ENCODE assay signal across 12 mouse cellular contexts in the genomic region with DNA sequence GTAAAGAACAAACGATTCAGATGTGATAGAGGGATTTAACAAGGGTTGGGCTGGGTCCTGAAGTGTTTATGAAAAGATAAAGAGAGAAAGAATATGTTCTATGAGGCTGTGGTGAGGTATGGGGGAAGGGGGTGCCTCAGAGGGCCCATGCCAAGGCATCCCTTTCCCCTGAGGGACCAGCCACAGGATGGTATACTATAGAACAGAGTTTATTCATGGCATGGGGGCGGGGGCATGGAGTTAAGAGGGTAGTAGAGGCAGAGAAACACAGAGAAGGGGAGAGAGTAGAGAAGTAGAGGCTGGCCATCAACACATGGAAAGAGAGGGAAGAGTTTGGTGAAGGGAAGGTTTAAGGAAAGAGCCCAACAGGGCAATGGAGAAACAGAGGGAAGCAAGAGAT. TPM values are rescaled to one million over a fixed set of nuclear protein-coding genes. Genes with fewer than 3 reads are reported as not detected.
DNase-seq lines count a peak whose midpoint lies in the region; ATAC-seq and TF ChIP-seq lines count a peak whose summit lies in the region.
"Had no signal": no experiment of that assay in that cellular context is flagged by ENCODE, and none has a peak within 500 bp of the region (broad histone marks: within the 10 kb centered on the region; RNA-seq: fewer than 3 reads in every experiment).

No protein-coding gene starts in this region.

- no peaks in the 10 kb centered on the region for H3K36me3 ChIP-seq in forebrain, embryonic 11.5 days (ENCODE audit: control insufficient read depth, insufficient read depth, low read length)
- H3K36me3 ChIP-seq in forebrain, embryonic 12.5 days (replicated peaks): 0 out of 2 replicates have a peak, but pooled peaks cover 6% of the 10 kb centered on the region
- H3K36me3 ChIP-seq in midbrain, embryonic 11.5 days (ENCODE audit: control insufficient read depth, insufficient read depth, low read length): peaks cover 2% of the 10 kb centered on the region; the same call in 1 of the 2 replicates
- peaks cover 9% of the 10 kb centered on the region; the same call in 1 of the 2 replicates for H3K36me3 ChIP-seq in midbrain, embryonic 10.5 days
- H3K36me3 ChIP-seq in liver, embryonic 13.5 days: peaks cover 26% of the 10 kb centered on the region
- no peaks in the 10 kb centered on the region; the same call in 1 of the 2 replicates for H3K36me3 ChIP-seq in stomach, postnatal 0 days (ENCODE audit: control insufficient read depth, insufficient read depth, low read length)

- H3K9me3 ChIP-seq in forebrain, embryonic 11.5 days (ENCODE audit: control insufficient read depth, low read length): peaks cover 48% of the 10 kb centered on the region
- peaks cover 64% of the 10 kb centered on the region for H3K9me3 ChIP-seq in forebrain, embryonic 12.5 days
- H3K9me3 ChIP-seq in midbrain, embryonic 11.5 days (ENCODE audit: control insufficient read depth, low read length): peaks cover 49% of the 10 kb centered on the region
- peaks cover 70% of the 10 kb centered on the region for H3K9me3 ChIP-seq in midbrain, embryonic 10.5 days (replicated peaks)
- H3K9me3 ChIP-seq in liver, embryonic 13.5 days (replicated peaks): peaks cover 35% of the 10 kb centered on the region
- peaks cover 25% of the 10 kb centered on the region for H3K9me3 ChIP-seq in stomach, postnatal 0 days (ENCODE audit: control insufficient read depth, low read length)

- ATAC-seq in forebrain, embryonic 11.5 days (replicated peaks; ENCODE audit: low FRiP score): peak; percentile 24
- ATAC-seq in forebrain, embryonic 12.5 days (ENCODE audit: low FRiP score): no peak
- ATAC-seq in midbrain, embryonic 11.5 days (ENCODE audit: low FRiP score): peak; percentile 22; the same call in 1 of the 2 replicates
- peak; percentile 5; the same call in 1 of the 2 replicates for ATAC-seq in liver, embryonic 13.5 days (ENCODE audit: low read depth)
- peak; percentile 4; the same call in 1 of the 2 replicates for ATAC-seq in stomach, postnatal 0 days (ENCODE audit: low FRiP score, low TSS enrichment)

- TF ChIP-seq CTCF in stomach, postnatal 0 days (IDR thresholded peaks at IDR 0.05; ENCODE audit: low read depth): no peak

- H3K4me2 ChIP-seq in forebrain, embryonic 11.5 days (ENCODE audit: low read depth, low read length, severe bottlenecking): no peak overlapping the region
- H3K4me2 ChIP-seq in forebrain, embryonic 12.5 days: no peak overlapping the region
- H3K4me2 ChIP-seq in midbrain, embryonic 11.5 days: no peak overlapping the region
- no peak overlapping the region for H3K4me2 ChIP-seq in liver, embryonic 13.5 days
- H3K4me2 ChIP-seq in stomach, postnatal 0 days (replicated peaks; ENCODE audit: low read depth): no peak overlapping the region

- peak; percentile 47 for DNase-seq in forebrain, embryonic 11.5 days (ENCODE audit: low spot score)
- DNase-seq in midbrain, embryonic 11.5 days (ENCODE audit: low spot score, missing footprints): peak; percentile 81
- no peak for DNase-seq in midbrain, embryonic 10.5 days (ENCODE audit: low spot score)
- DNase-seq in liver, embryonic 13.5 days: no peak
- DNase-seq in stomach, postnatal 0 days (ENCODE audit: low spot score): no peak
- DNase-seq in thymus, postnatal 10 days (ENCODE audit: low spot score in 2 of 2): no peak
- no peak for DNase-seq in layer of hippocampus, postnatal 36 days
- DNase-seq: cerebellum, adult 9-11 months; kidney, postnatal 4 days; lung, adult 2 months; right cerebral cortex, postnatal 25 days had no signal

- WGBS in forebrain, embryonic 11.5 days: 54% methylated on average over 2 of the region's 2 CpGs
- WGBS in forebrain, embryonic 12.5 days: 43% methylated on average over 2 of the region's 2 CpGs
- WGBS in midbrain, embryonic 11.5 days: 51% methylated on average over 2 of the region's 2 CpGs
- WGBS in midbrain, embryonic 10.5 days: 60% methylated on average over 2 of the region's 2 CpGs
- whole genome bisulfite sequencing in liver, embryonic 13.5 days (ENCODE audit: insufficient replicate concordance): 42% methylated on average over 2 of the region's 2 CpGs
- WGBS in stomach, postnatal 0 days: 38% methylated on average over 2 of the region's 2 CpGs

- no peaks in the 10 kb centered on the region for H3K4me1 ChIP-seq in forebrain, embryonic 11.5 days (replicated peaks; ENCODE audit: control insufficient read depth, insufficient read depth, low read length)
- no peaks in the 10 kb centered on the region for H3K4me1 ChIP-seq in forebrain, embryonic 12.5 days
- H3K4me1 ChIP-seq in midbrain, embryonic 11.5 days (ENCODE audit: control insufficient read depth, insufficient read depth, low read length): no peaks in the 10 kb centered on the region
- H3K4me1 ChIP-seq in midbrain, embryonic 10.5 days: no peaks in the 10 kb centered on the region
- H3K4me1 ChIP-seq in liver, embryonic 13.5 days (replicated peaks): no peaks in the 10 kb centered on the region
- no peaks in the 10 kb centered on the region for H3K4me1 ChIP-seq in stomach, postnatal 0 days (replicated peaks; ENCODE audit: control insufficient read depth, insufficient read depth)

- H3K27ac ChIP-seq in forebrain, embryonic 11.5 days (ENCODE audit: low read depth, low read length): no peak overlapping the region
- H3K27ac ChIP-seq in forebrain, embryonic 12.5 days: no peak overlapping the region
- no peak overlapping the region for H3K27ac ChIP-seq in midbrain, embryonic 11.5 days (ENCODE audit: low read depth, low read length)
- H3K27ac ChIP-seq in midbrain, embryonic 10.5 days (replicated peaks): no peak overlapping the region
- H3K27ac ChIP-seq in liver, embryonic 13.5 days: no peak overlapping the region
- H3K27ac ChIP-seq in stomach, postnatal 0 days (replicated peaks): no peak overlapping the region

- no peak overlapping the region for H3K4me3 ChIP-seq in forebrain, embryonic 11.5 days (ENCODE audit: low read depth, low read length)
- no peak overlapping the region for H3K4me3 ChIP-seq in forebrain, embryonic 12.5 days (replicated peaks)
- H3K4me3 ChIP-seq in midbrain, embryonic 11.5 days (ENCODE audit: low read depth, low read length): no peak overlapping the region
- H3K4me3 ChIP-seq in midbrain, embryonic 10.5 days: no peak overlapping the region
- H3K4me3 ChIP-seq in liver, embryonic 13.5 days (replicated peaks): no peak overlapping the region
- no peak overlapping the region for H3K4me3 ChIP-seq in stomach, postnatal 0 days (ENCODE audit: low read depth, low read length)

- no peaks in the 10 kb centered on the region for H3K27me3 ChIP-seq in forebrain, embryonic 11.5 days (ENCODE audit: control insufficient read depth, insufficient read depth, low read length)
- no peaks in the 10 kb centered on the region for H3K27me3 ChIP-seq in forebrain, embryonic 12.5 days
- no peaks in the 10 kb centered on the region for H3K27me3 ChIP-seq in midbrain, embryonic 11.5 days (ENCODE audit: control insufficient read depth, insufficient read depth, low read length)
- no peaks in the 10 kb centered on the region for H3K27me3 ChIP-seq in midbrain, embryonic 10.5 days (ENCODE audit: low read depth, poor library complexity, severe bottlenecking)
- H3K27me3 ChIP-seq in liver, embryonic 13.5 days: no peaks in the 10 kb centered on the region
- H3K27me3 ChIP-seq in stomach, postnatal 0 days (ENCODE audit: control insufficient read depth, insufficient read depth, low read length): no peaks in the 10 kb centered on the region

- H3K9ac ChIP-seq in forebrain, embryonic 11.5 days (ENCODE audit: low read length): no peak overlapping the region
- H3K9ac ChIP-seq in forebrain, embryonic 12.5 days: no peak overlapping the region
- no peak overlapping the region for H3K9ac ChIP-seq in midbrain, embryonic 11.5 days (ENCODE audit: low read length)
- no peak overlapping the region for H3K9ac ChIP-seq in liver, embryonic 13.5 days
- H3K9ac ChIP-seq in stomach, postnatal 0 days (ENCODE audit: low read length): no peak overlapping the region

- TF ChIP-seq EP300 in stomach, postnatal 0 days (optimal IDR thresholded peaks at IDR 0.05): no peak

RNA-seq across cellular contexts. Expression of a gene that starts 6.1 kb away (rescaled TPM):
- polyA plus RNA-seq in forebrain, embryonic 11.5 days (2014; fragmentation: Nextera tagmentation; extraction: Ambion mirVana): 3.3 and 4.0 TPM in 2 replicates
- polyA plus RNA-seq in forebrain, embryonic 12.5 days (2016; fragmentation: Nextera tagmentation; extraction: Ambion mirVana): 2.0 and 3.0 TPM in 2 replicates
- polyA plus RNA-seq in midbrain, embryonic 11.5 days (2014; fragmentation: Nextera tagmentation; extraction: Ambion mirVana): 2.8 and 3.4 TPM in 2 replicates
- 3.5 and 3.7 TPM in 2 replicates for polyA plus RNA-seq in midbrain, embryonic 10.5 days (2016; fragmentation: Nextera tagmentation; extraction: Ambion mirVana)
- polyA plus RNA-seq in liver, embryonic 13.5 days (2015; fragmentation: Nextera tagmentation; extraction: Ambion mirVana): 3.0 and 3.6 TPM in 2 replicates
- polyA plus RNA-seq in stomach, postnatal 0 days (2015; fragmentation: Nextera tagmentation; extraction: Ambion mirVana): 1.2 and 1.5 TPM in 2 replicates
- 1 to 10 TPM; 2.4 to 2.8 TPM for total RNA-seq in layer of hippocampus, postnatal 36 days (2021)

RNA-seq across cellular contexts. Expression of a gene that starts 46.9 kb away (rescaled TPM):
- not detected in 2 replicates for polyA plus RNA-seq in forebrain, embryonic 11.5 days (2014; fragmentation: Nextera tagmentation; extraction: Ambion mirVana)
- 0.09 TPM in 1 of 2 replicates, not detected in the other for polyA plus RNA-seq in forebrain, embryonic 12.5 days (2016; fragmentation: Nextera tagmentation; extraction: Ambion mirVana)
- polyA plus RNA-seq in midbrain, embryonic 11.5 days (2014; fragmentation: Nextera tagmentation; extraction: Ambion mirVana): not detected in 2 replicates
- polyA plus RNA-seq in midbrain, embryonic 10.5 days (2016; fragmentation: Nextera tagmentation; extraction: Ambion mirVana): 0.11 TPM in 1 of 2 replicates, not detected in the other
- polyA plus RNA-seq in liver, embryonic 13.5 days (2015; fragmentation: Nextera tagmentation; extraction: Ambion mirVana): 0.07 and 0.16 TPM in 2 replicates
- polyA plus RNA-seq in stomach, postnatal 0 days (2015; fragmentation: Nextera tagmentation; extraction: Ambion mirVana): 0.04 TPM in 1 of 2 replicates, not detected in the other
- under 1 TPM; 0.70 to 0.76 TPM for total RNA-seq in layer of hippocampus, postnatal 36 days (2021)
- polyA plus RNA-seq: lung, adult 2 months had no signal

Comparison
In these comparisons a context has a peak if more than half of its experiments do, and no peak if none do; other contexts are left out.
1. DNase-seq: peak in forebrain, embryonic 11.5 days (single experiment) and midbrain, embryonic 11.5 days (single experiment); none in midbrain, embryonic 10.5 days (single experiment), liver, embryonic 13.5 days (single experiment), stomach, postnatal 0 days (single experiment), thymus, postnatal 10 days (0 of 2) and layer of hippocampus, postnatal 36 days (0 of 2).